Mouse (Mus musculus) CH12.LX (cell line): ENCODE results near the gene Map3k11. TPM values are rescaled to one million over a fixed set of nuclear protein-coding genes. Genes with fewer than 3 reads are reported as not detected.

Experiments used
- DNase-seq: peaks from one replicate; pipeline ENCODE4 v3.0.0-alpha.2; 2013; ENCODE audit errors: extremely low read depth
- H3K27ac ChIP-seq: 2 replicates; pipeline ENCODE4 v1.5.1; 2012; ENCODE audit warnings: low read depth, mild to moderate bottlenecking, control low read depth, moderate library complexity; ENCODE audit not compliant: insufficient read depth
- H3K27me3 ChIP-seq: replicated peaks from 2 replicates; pipeline ENCODE3; 2012; ENCODE audit warnings: inconsistent platforms
- H3K36me3 ChIP-seq, 2 experiments: replicated peaks in 1 of 2; 2 replicates each; pipeline versions ENCODE3 to v1.6.1; 2012; ENCODE audit warnings: inconsistent platforms in 1 of 2, low read length in 1 of 2, mild to moderate bottlenecking in 1 of 2, mixed read lengths in 1 of 2, moderate library complexity in 1 of 2; ENCODE audit not compliant: control insufficient read depth in 1 of 2, insufficient read depth in 1 of 2
- H3K4me1 ChIP-seq, 2 experiments: 2 replicates each; pipeline ENCODE4 v1.6.1; 2012; ENCODE audit warnings: inconsistent platforms in 1 of 2, moderate library complexity in 1 of 2; ENCODE audit not compliant: insufficient read depth in 2 of 2, control insufficient read depth in 1 of 2
- H3K4me2 ChIP-seq: 2 replicates; pipeline ENCODE4 v1.6.1; 2012; ENCODE audit warnings: low read depth, mild to moderate bottlenecking, control low read depth; ENCODE audit not compliant: poor library complexity, insufficient read depth, severe bottlenecking
- H3K4me3 ChIP-seq, 3 experiments: fragments of 150-350 bp in 1 of 3; sonication (generic) in 1 of 3; replicated peaks in 1 of 3; 2 replicates each; pipeline versions ENCODE3 to v1.5.1; 2011 to 2012; ENCODE audit warnings: low read depth in 2 of 3, low read length in 2 of 3, mild to moderate bottlenecking in 2 of 3, moderate library complexity in 2 of 3, control low read depth in 1 of 3, improper control_type of control experiment in 1 of 3, inconsistent platforms in 1 of 3, mixed read lengths in 1 of 3; ENCODE audit not compliant: poor library complexity in 1 of 3
- H3K79me2 ChIP-seq: replicated peaks from 2 replicates; pipeline ENCODE4 v1.6.1; 2012; ENCODE audit warnings: mild to moderate bottlenecking, moderate library complexity; ENCODE audit not compliant: control insufficient read depth, poor library complexity, insufficient read depth, severe bottlenecking; ENCODE audit errors: extremely low read depth
- H3K9ac ChIP-seq: 2 replicates; pipeline ENCODE4 v1.6.1; 2012; ENCODE audit warnings: low read depth, mild to moderate bottlenecking, control low read depth, moderate library complexity; ENCODE audit not compliant: insufficient read depth
- H3K9me3 ChIP-seq: replicated peaks from 2 replicates; pipeline ENCODE3; 2012; ENCODE audit warnings: low read length, inconsistent platforms, mixed read lengths
- BHLHE40 ChIP-seq: IDR thresholded peaks from 2 replicates; pipeline ENCODE4 v1.6.1; 2011; ENCODE audit warnings: mild to moderate bottlenecking, low read depth, low read length, improper control_type of control experiment
- CHD2 ChIP-seq: IDR thresholded peaks from 2 replicates; pipeline ENCODE4 v1.6.1; 2011; ENCODE audit warnings: low read length, improper control_type of control experiment
- E2F4 ChIP-seq: IDR thresholded peaks from 2 replicates; pipeline ENCODE4 v1.6.1; 2011; ENCODE audit warnings: low read depth, low read length, improper control_type of control experiment; ENCODE audit not compliant: insufficient replicate concordance
- ELF1 ChIP-seq: IDR thresholded peaks from 2 replicates; pipeline ENCODE4 v1.6.1; 2014; ENCODE audit warnings: low read depth, mild to moderate bottlenecking, inconsistent platforms, low read length, improper control_type of control experiment
- EP300 ChIP-seq: IDR thresholded peaks from 2 replicates; pipeline ENCODE4 v1.6.1; 2011; ENCODE audit warnings: low read length, improper control_type of control experiment
- ETS1 ChIP-seq: conservative IDR thresholded peaks from 2 replicates; pipeline ENCODE4 v1.6.1; 2012; ENCODE audit warnings: low read depth, mild to moderate bottlenecking, inconsistent platforms, low read length, improper control_type of control experiment, moderate library complexity
- HCFC1 ChIP-seq: IDR thresholded peaks from 2 replicates; pipeline ENCODE4 v1.6.1; 2012; ENCODE audit warnings: low read depth, mild to moderate bottlenecking, inconsistent platforms, low read length, improper control_type of control experiment
- IRF4 ChIP-seq: IDR thresholded peaks from 2 replicates; pipeline ENCODE4 v1.6.1; 2014; ENCODE audit warnings: low read depth, mild to moderate bottlenecking, inconsistent platforms, low read length, improper control_type of control experiment
- JUN ChIP-seq: IDR thresholded peaks from 2 replicates; pipeline ENCODE4 v1.6.1; 2011; ENCODE audit warnings: low read depth, mild to moderate bottlenecking, low read length, improper control_type of control experiment, moderate library complexity; ENCODE audit not compliant: insufficient read depth
- JUND ChIP-seq: conservative IDR thresholded peaks from 2 replicates; pipeline ENCODE4 v1.6.1; 2011; ENCODE audit warnings: low read depth, low read length, improper control_type of control experiment
- KAT2A ChIP-seq: IDR thresholded peaks from 2 replicates; pipeline ENCODE4 v1.6.1; 2012; ENCODE audit warnings: low read length, improper control_type of control experiment, inconsistent platforms; ENCODE audit not compliant: insufficient replicate concordance
- MAZ ChIP-seq: IDR thresholded peaks from 2 replicates; pipeline ENCODE4 v1.6.1; 2012; ENCODE audit warnings: low read depth, mild to moderate bottlenecking, inconsistent platforms, low read length, improper control_type of control experiment, moderate library complexity
- MEF2A ChIP-seq: IDR thresholded peaks from 2 replicates; pipeline ENCODE4 v1.6.1; 2014; ENCODE audit warnings: low read depth, mild to moderate bottlenecking, inconsistent platforms, low read length, improper control_type of control experiment, borderline replicate concordance
- MXI1 ChIP-seq: IDR thresholded peaks from 2 replicates; pipeline ENCODE4 v1.6.1; 2011; ENCODE audit warnings: mild to moderate bottlenecking, low read depth, low read length, improper control_type of control experiment
- NELFE ChIP-seq: IDR thresholded peaks from 2 replicates; pipeline ENCODE4 v1.6.1; 2011; ENCODE audit warnings: low read depth, low read length, improper control_type of control experiment
- NRF1 ChIP-seq: IDR thresholded peaks from 2 replicates; pipeline ENCODE4 v1.6.1; 2014; ENCODE audit warnings: low read depth, mild to moderate bottlenecking, inconsistent platforms, low read length, improper control_type of control experiment, moderate library complexity
- POLR2A ChIP-seq: IDR thresholded peaks from 2 replicates; pipeline ENCODE4 v1.6.1; 2011; ENCODE audit warnings: low read depth, mild to moderate bottlenecking, improper control_type of control experiment, low read length
- POLR2AphosphoS2 ChIP-seq: IDR thresholded peaks from 2 replicates; pipeline ENCODE4 v1.6.1; 2011; ENCODE audit warnings: low read depth, low read length, improper control_type of control experiment
- SIN3A ChIP-seq: IDR thresholded peaks from 2 replicates; pipeline ENCODE4 v1.6.1; 2012; ENCODE audit warnings: low read length, improper control_type of control experiment, inconsistent platforms
- SMC3 ChIP-seq: IDR thresholded peaks from 2 replicates; pipeline ENCODE4 v1.6.1; 2011; ENCODE audit warnings: low read depth, low read length, improper control_type of control experiment
- TBP ChIP-seq: conservative IDR thresholded peaks from 2 replicates; pipeline ENCODE4 v1.6.1; 2011; ENCODE audit warnings: low read depth, low read length, improper control_type of control experiment
- TCF12 ChIP-seq: IDR thresholded peaks from 2 replicates; pipeline ENCODE4 v1.6.1; 2014; ENCODE audit warnings: low read depth, mild to moderate bottlenecking, inconsistent platforms, low read length, improper control_type of control experiment
- UBTF ChIP-seq: IDR thresholded peaks from 2 replicates; pipeline ENCODE4 v1.6.1; 2012; ENCODE audit warnings: low read depth, mild to moderate bottlenecking, inconsistent platforms, low read length, improper control_type of control experiment, moderate library complexity
- USF1 ChIP-seq: IDR thresholded peaks from 2 replicates; pipeline ENCODE4 v1.6.1; 2014; ENCODE audit warnings: low read depth, mild to moderate bottlenecking, inconsistent platforms, low read length, improper control_type of control experiment
- ZMIZ1 ChIP-seq: IDR thresholded peaks from 2 replicates; pipeline ENCODE4 v1.6.1; 2012; ENCODE audit warnings: low read depth, mild to moderate bottlenecking, inconsistent platforms, low read length, improper control_type of control experiment
- dilution Hi-C: fragments of 300-500 bp; cut with MboI; formaldehyde crosslinking; loops from 2 replicates; pipeline ENCODE4 v1.14.3; 2020; ENCODE audit warnings: low sequenced_read_pairs; ENCODE audit not compliant: extremely low pct_unique_long_range_greater_than_20kb, extremely low pct_ligation_motif_present
- in situ Hi-C: fragments of 300-500 bp; cut with MboI; formaldehyde crosslinking; loops from 3 replicates; pipeline ENCODE4 v1.14.3; 2019; ENCODE audit warnings: low sequenced_read_pairs, low pct_ligation_motif_present, low pct_unique_long_range_greater_than_20kb, mixed read lengths
- polyA plus RNA-seq: library from polyadenylated mRNA; unstranded; fragments of >175 nt; gene quantifications from 2 replicates; pipeline ENCODE4 v1.2.1, GENCODE M21; 2012; ENCODE audit warnings: low read depth; ENCODE audit not compliant: insufficient read length
- total RNA-seq, 2 experiments: library from RNA; depleted of rRNA; stranded (reverse); fragments of 300-350 nt in 1 of 2; fragments of >200 nt in 1 of 2; gene quantifications; 2 replicates each; pipeline ENCODE4 v1.2.3; 2012 to 2014

Gene Map3k11
- total and polyA plus RNA-seq, 3 experiments: 6.0 to 16.0 (median 13.5) TPM

- no peak for TF ChIP-seq SMC3
- TF ChIP-seq MXI1: peak; percentile 13; the same call in 1 of the 2 replicates
- no peak for TF ChIP-seq MAZ
- no peak for TF ChIP-seq USF1
- 0 out of 2 replicates have a peak, but pooled peaks have one; percentile 32 for TF ChIP-seq UBTF
- TF ChIP-seq TCF12: 0 out of 2 replicates have a peak, but pooled peaks have one; percentile 8
- TF ChIP-seq NRF1: no peak
- TF ChIP-seq JUN: no peak; the same call in 1 of the 2 replicates
- TF ChIP-seq ZMIZ1: peak; percentile 33; the same call in 1 of the 2 replicates
- TF ChIP-seq POLR2AphosphoS2: no peak
- no peak for TF ChIP-seq E2F4
- no peak for TF ChIP-seq NELFE
These were observed 516 bp downstream of the Map3k11 start (continued) for GRCm38 (mm10) chr19:5689088-5689428.

DNA sequence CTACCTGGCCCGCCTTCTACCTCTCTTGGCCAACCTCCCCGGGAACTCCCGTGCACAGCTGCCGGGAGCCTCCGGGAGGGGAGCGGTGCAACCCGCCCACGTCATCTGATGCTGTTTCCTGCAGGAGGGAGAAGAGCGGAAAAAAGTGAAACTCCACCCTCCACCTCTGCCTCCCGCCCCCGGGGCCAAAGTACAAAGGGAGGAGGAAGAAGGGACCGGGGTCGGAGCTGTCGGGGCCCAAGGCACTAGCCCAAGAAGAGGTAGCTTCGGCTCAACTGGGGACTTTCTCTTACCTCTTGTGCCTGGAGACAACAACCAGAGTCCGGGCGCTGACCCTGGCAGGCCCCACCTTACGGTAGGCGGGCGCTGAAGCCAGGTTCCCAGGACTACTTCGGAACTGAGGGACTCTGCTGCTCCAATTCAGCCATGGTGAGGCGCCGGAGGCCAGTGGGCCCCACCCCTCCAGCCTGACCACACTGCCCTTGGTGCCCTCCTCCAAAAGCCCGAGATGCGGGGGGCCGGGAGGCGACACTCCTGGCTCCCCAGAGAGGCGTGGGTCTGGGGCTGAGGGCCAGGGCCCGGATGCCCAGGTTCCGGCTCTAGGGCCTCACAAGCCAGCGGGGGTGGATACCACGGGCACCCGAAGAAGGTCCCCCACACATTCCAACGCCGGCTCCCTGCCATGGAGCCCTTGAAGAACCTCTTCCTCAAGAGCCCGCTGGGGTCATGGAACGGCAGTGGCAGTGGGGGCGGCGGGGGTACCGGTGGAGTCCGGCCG lies 1.2 kb downstream of the Map3k11 start:
- in situ Hi-C loops (no loop called here), dilution Hi-C loops (no loop called here)
- DNase-seq: peak; percentile 89
- Histone ChIP-seq H3K79me2 (peaks cover 35% of the 10 kb centered on the region), H3K9ac (peak overlapping the region; percentile 62), H3K27me3 (no peaks in the 10 kb centered on the region), H3K4me2 (peak overlapping the region; percentile 75), H3K36me3 (peaks cover 36 to 66% of the 10 kb centered on the region in 2 experiments), H3K27ac (peak overlapping the region; percentile 79), H3K4me1 (peaks cover 25 to 40% of the 10 kb centered on the region in 2 experiments), H3K4me3 (peak overlapping the region; percentile 81 to 95 (median 83)), H3K9me3 (no peaks in the 10 kb centered on the region)
- TF ChIP-seq MXI1: no peak; the same call in 1 of the 2 replicates
- TF ChIP-seq JUND: no peak
- peak; percentile 72 for TF ChIP-seq HCFC1
- TF ChIP-seq SIN3A: peak; percentile 31
- peak; percentile 12; the same call in 1 of the 2 replicates for TF ChIP-seq ZMIZ1
- peak; percentile 57; the same call in 1 of the 2 replicates for TF ChIP-seq NELFE
- TF ChIP-seq KAT2A: peak; percentile 49; the same call in 1 of the 2 replicates
- TF ChIP-seq NRF1: 0 out of 2 replicates have a peak, but pooled peaks have one; percentile 37
- TF ChIP-seq SMC3: no peak
- TF ChIP-seq CHD2: peak; percentile 71; the same call in 1 of the 2 replicates
- peak; percentile 48; the same call in 1 of the 2 replicates for TF ChIP-seq MEF2A
- TF ChIP-seq POLR2A: peak; percentile 80
- TF ChIP-seq MAZ: peak; percentile 97
- TF ChIP-seq UBTF: no peak
- peak; percentile 73 for TF ChIP-seq IRF4
- 0 out of 2 replicates have a peak, but pooled peaks have one; percentile 39 for TF ChIP-seq TBP
- peak; percentile 91 for TF ChIP-seq ETS1
- TF ChIP-seq ELF1: peak; percentile 82
- TF ChIP-seq BHLHE40: peak; percentile 91
- TF ChIP-seq TCF12: peak; percentile 68; the same call in 1 of the 2 replicates
- no peak for TF ChIP-seq EP300
